Mouse (Mus musculus) MEL (cell line): ENCODE data around the gene Ctsw. TPM values are rescaled to one million over a fixed set of nuclear protein-coding genes. Genes with fewer than 3 reads are reported as not detected.
A peak's percentile ranks its signal among the peaks of the same experiment; 100 is the strongest.

Experiments
- DNase-seq: peaks from one replicate; pipeline ENCODE4 v3.0.0; 2011; ENCODE audit warnings: low read depth, low spot score
- H3K27ac ChIP-seq: 2 replicates; pipeline ENCODE4 v1.5.1; 2012; ENCODE audit warnings: low read depth, mild to moderate bottlenecking, control low read depth, low read length, moderate library complexity; ENCODE audit not compliant: control insufficient read depth
- H3K27me3 ChIP-seq, 2 experiments: fragments of 150-350 bp in 1 of 2; sonication (generic) in 1 of 2; 2 replicates each; pipeline ENCODE4 v1.6.1; 2012; ENCODE audit warnings: low read length in 2 of 2, mild to moderate bottlenecking in 2 of 2, improper control_type of control experiment in 1 of 2, moderate library complexity in 1 of 2; ENCODE audit not compliant: insufficient read depth in 2 of 2, control insufficient read depth in 1 of 2
- H3K36me3 ChIP-seq, 2 experiments: 2 replicates each; pipeline ENCODE4 v1.6.1; 2012 to 2014; ENCODE audit warnings: low read length in 2 of 2, improper control_type of control experiment in 1 of 2, inconsistent platforms in 1 of 2, mild to moderate bottlenecking in 1 of 2; ENCODE audit not compliant: insufficient read depth in 2 of 2, control insufficient read depth in 1 of 2
- H3K4me1 ChIP-seq, 2 experiments: fragments of 150-350 bp in 1 of 2; sonication (generic) in 1 of 2; 2 replicates each; pipeline ENCODE4 v1.6.1; 2012; ENCODE audit warnings: low read length in 2 of 2, improper control_type of control experiment in 1 of 2, mild to moderate bottlenecking in 1 of 2; ENCODE audit not compliant: insufficient read depth in 2 of 2, control insufficient read depth in 1 of 2
- H3K4me3 ChIP-seq, 2 experiments: fragments of 150-350 bp in 1 of 2; sonication (generic) in 1 of 2; 2 replicates each; pipeline ENCODE4 v1.5.1; 2012; ENCODE audit warnings: low read depth in 2 of 2, low read length in 2 of 2, mild to moderate bottlenecking in 2 of 2, moderate library complexity in 2 of 2, control low read depth in 1 of 2, improper control_type of control experiment in 1 of 2; ENCODE audit not compliant: control insufficient read depth in 1 of 2, insufficient read depth in 1 of 2
- H3K79me2 ChIP-seq: 2 replicates; pipeline ENCODE4 v1.6.1; 2012; ENCODE audit warnings: mild to moderate bottlenecking, low read length, moderate library complexity; ENCODE audit not compliant: control insufficient read depth, poor library complexity, insufficient read depth
- H3K9ac ChIP-seq: 2 replicates; pipeline ENCODE4 v1.6.1; 2012; ENCODE audit warnings: low read depth, mild to moderate bottlenecking, control low read depth, low read length, moderate library complexity; ENCODE audit not compliant: control insufficient read depth, poor library complexity, severe bottlenecking
- H3K9me3 ChIP-seq: fragments of 150-350 bp; sonication (generic); replicated peaks from 2 replicates; pipeline ENCODE4 v1.6.1; 2012; ENCODE audit warnings: mild to moderate bottlenecking, low read length, improper control_type of control experiment, moderate library complexity; ENCODE audit not compliant: insufficient read depth
- BHLHE40 ChIP-seq: IDR thresholded peaks from 2 replicates; pipeline ENCODE4 v1.6.1; 2012; ENCODE audit warnings: low read depth, mild to moderate bottlenecking, inconsistent platforms, low read length, improper control_type of control experiment, borderline replicate concordance
- CHD1 ChIP-seq: IDR thresholded peaks from 2 replicates; pipeline ENCODE4 v1.6.1; 2012; ENCODE audit warnings: low read depth, mild to moderate bottlenecking, inconsistent platforms, low read length, improper control_type of control experiment
- CTCF ChIP-seq, 3 experiments: IDR thresholded peaks in 2 of 3; conservative IDR thresholded peaks in 1 of 3; 2 replicates each; pipeline ENCODE4 v1.5.1; 2011 to 2012; ENCODE audit warnings: low read length in 3 of 3, low read depth in 2 of 3, mild to moderate bottlenecking in 2 of 3, improper control_type of control experiment in 1 of 3, inconsistent platforms in 1 of 3, mixed read lengths in 1 of 3, moderate library complexity in 1 of 3; ENCODE audit not compliant: control insufficient read depth in 1 of 3, insufficient read depth in 1 of 3, poor library complexity in 1 of 3, severe bottlenecking in 1 of 3
- E2F4 ChIP-seq: IDR thresholded peaks from 2 replicates; pipeline ENCODE4 v1.6.1; 2011; ENCODE audit warnings: low read depth, low read length, improper control_type of control experiment, borderline replicate concordance
- ELF1 ChIP-seq: IDR thresholded peaks from 2 replicates; pipeline ENCODE4 v1.6.1; 2014; ENCODE audit warnings: low read depth, mild to moderate bottlenecking, inconsistent platforms, low read length, improper control_type of control experiment, moderate library complexity
- EP300 ChIP-seq, 2 experiments: IDR thresholded peaks; 2 replicates each; pipeline ENCODE4 v1.6.1; 2011; ENCODE audit warnings: improper control_type of control experiment in 2 of 2, low read length in 2 of 2, low read depth in 1 of 2, mild to moderate bottlenecking in 1 of 2
- GABPA ChIP-seq: IDR thresholded peaks from 2 replicates; pipeline ENCODE4 v1.6.1; 2012; ENCODE audit warnings: low read depth, mild to moderate bottlenecking, inconsistent platforms, low read length, improper control_type of control experiment, moderate library complexity
- GATA1 ChIP-seq: IDR thresholded peaks from 2 replicates; pipeline ENCODE4 v1.6.1; 2011; ENCODE audit warnings: low read depth, low read length, improper control_type of control experiment
- HCFC1 ChIP-seq: IDR thresholded peaks from 2 replicates; pipeline ENCODE4 v1.6.1; 2012; ENCODE audit warnings: low read depth, mild to moderate bottlenecking, inconsistent platforms, low read length, improper control_type of control experiment, moderate library complexity
- MAFK ChIP-seq: IDR thresholded peaks from 2 replicates; pipeline ENCODE4 v1.6.1; 2011; ENCODE audit warnings: low read depth, mild to moderate bottlenecking, low read length, improper control_type of control experiment, borderline replicate concordance
- MAX ChIP-seq: IDR thresholded peaks from 2 replicates; pipeline ENCODE4 v1.6.1; 2011; ENCODE audit warnings: low read length, improper control_type of control experiment
- MAZ ChIP-seq: IDR thresholded peaks from 2 replicates; pipeline ENCODE4 v1.6.1; 2012; ENCODE audit warnings: low read depth, mild to moderate bottlenecking, inconsistent platforms, low read length, improper control_type of control experiment
- MXI1 ChIP-seq: IDR thresholded peaks from 2 replicates; pipeline ENCODE4 v1.6.1; 2011; ENCODE audit warnings: mild to moderate bottlenecking, low read depth, low read length, improper control_type of control experiment
- MYB ChIP-seq: IDR thresholded peaks from 2 replicates; pipeline ENCODE4 v1.6.1; 2011; ENCODE audit warnings: mild to moderate bottlenecking, low read depth, low read length, improper control_type of control experiment
- MYC ChIP-seq: IDR thresholded peaks from 2 replicates; pipeline ENCODE4 v1.6.1; 2011; ENCODE audit warnings: low read depth, mild to moderate bottlenecking, low read length, improper control_type of control experiment, moderate library complexity
- NELFE ChIP-seq: IDR thresholded peaks from 2 replicates; pipeline ENCODE4 v1.6.1; 2011; ENCODE audit warnings: low read depth, low read length, improper control_type of control experiment
- NRF1 ChIP-seq: IDR thresholded peaks from 2 replicates; pipeline ENCODE4 v1.6.1; 2014; ENCODE audit warnings: low read depth, mild to moderate bottlenecking, inconsistent platforms, low read length, improper control_type of control experiment, moderate library complexity; ENCODE audit not compliant: poor library complexity, insufficient read depth, severe bottlenecking
- POLR2A ChIP-seq, 2 experiments: IDR thresholded peaks; 2 replicates each; pipeline ENCODE4 v1.6.1; 2011 to 2012; ENCODE audit warnings: low read length in 2 of 2, mild to moderate bottlenecking in 2 of 2, control low read depth in 1 of 2, improper control_type of control experiment in 1 of 2, low read depth in 1 of 2, moderate library complexity in 1 of 2; ENCODE audit not compliant: control insufficient read depth in 1 of 2, insufficient read depth in 1 of 2, poor library complexity in 1 of 2
- POLR2AphosphoS5 ChIP-seq: IDR thresholded peaks from 2 replicates; pipeline ENCODE4 v1.6.1; 2012; ENCODE audit warnings: low read depth, borderline replicate concordance, mild to moderate bottlenecking, inconsistent platforms, low read length, moderate library complexity, mixed read lengths
- RAD21 ChIP-seq: IDR thresholded peaks from 2 replicates; pipeline ENCODE4 v1.6.1; 2011; ENCODE audit warnings: mild to moderate bottlenecking, low read depth, low read length, improper control_type of control experiment
- SIN3A ChIP-seq: IDR thresholded peaks from 2 replicates; pipeline ENCODE4 v1.6.1; 2012; ENCODE audit warnings: low read length, improper control_type of control experiment, inconsistent platforms
- TBP ChIP-seq: IDR thresholded peaks from 2 replicates; pipeline ENCODE4 v1.8.0; 2011; ENCODE audit warnings: low read depth, low read length, improper control_type of control experiment
- UBTF ChIP-seq: IDR thresholded peaks from 2 replicates; pipeline ENCODE4 v1.6.1; 2012; ENCODE audit warnings: low read depth, mild to moderate bottlenecking, inconsistent platforms, low read length, improper control_type of control experiment, moderate library complexity, borderline replicate concordance; ENCODE audit not compliant: insufficient read depth
- USF1 ChIP-seq: IDR thresholded peaks from 2 replicates; pipeline ENCODE4 v1.6.1; 2014; ENCODE audit warnings: low read depth, mild to moderate bottlenecking, inconsistent platforms, low read length, improper control_type of control experiment, moderate library complexity
- USF2 ChIP-seq, 2 experiments: IDR thresholded peaks; 2 replicates each; pipeline ENCODE4 v1.6.1; 2011 to 2012; ENCODE audit warnings: improper control_type of control experiment in 2 of 2, low read length in 2 of 2, borderline replicate concordance in 1 of 2, inconsistent platforms in 1 of 2, low read depth in 1 of 2, mild to moderate bottlenecking in 1 of 2; ENCODE audit not compliant: insufficient read depth in 1 of 2
- ZC3H11A ChIP-seq: IDR thresholded peaks from 2 replicates; pipeline ENCODE4 v1.6.1; 2012; ENCODE audit warnings: low read depth, mild to moderate bottlenecking, inconsistent platforms, low read length, improper control_type of control experiment
- ZKSCAN1 ChIP-seq: IDR thresholded peaks from 2 replicates; pipeline ENCODE4 v1.6.1; 2012; ENCODE audit warnings: low read depth, mild to moderate bottlenecking, inconsistent platforms, low read length, improper control_type of control experiment, moderate library complexity
- ZMIZ1 ChIP-seq: IDR thresholded peaks from 2 replicates; pipeline ENCODE4 v1.6.1; 2012; ENCODE audit warnings: low read depth, mild to moderate bottlenecking, inconsistent platforms, low read length, improper control_type of control experiment, moderate library complexity
- ZNF384 ChIP-seq: IDR thresholded peaks from 2 replicates; pipeline ENCODE4 v1.6.1; 2012; ENCODE audit warnings: low read depth, mild to moderate bottlenecking, inconsistent platforms, low read length, improper control_type of control experiment
- polyA plus RNA-seq, 2 experiments: library from polyadenylated mRNA; stranded (reverse) in 1 of 2; unstranded in 1 of 2; fragments of >175 nt in 1 of 2; fragments of >200 nt in 1 of 2; gene quantifications; 2 replicates each; pipeline versions ENCODE4 v1.2.1 to v1.2.4; 2012; ENCODE audit warnings: low replicate concordance in 2 of 2, low read depth in 1 of 2; ENCODE audit not compliant: insufficient read length in 2 of 2, insufficient read depth in 1 of 2, missing spikeins in 1 of 2
- total RNA-seq: library from RNA; depleted of rRNA; stranded (reverse); fragments of 300-350 nt; gene quantifications from 2 replicates; pipeline ENCODE4 v1.2.3, GENCODE M21; 2012

Gene Ctsw
- total and polyA plus RNA-seq, 3 experiments, result 0.15 to 0.39 TPM; not detected in 1

DNA sequence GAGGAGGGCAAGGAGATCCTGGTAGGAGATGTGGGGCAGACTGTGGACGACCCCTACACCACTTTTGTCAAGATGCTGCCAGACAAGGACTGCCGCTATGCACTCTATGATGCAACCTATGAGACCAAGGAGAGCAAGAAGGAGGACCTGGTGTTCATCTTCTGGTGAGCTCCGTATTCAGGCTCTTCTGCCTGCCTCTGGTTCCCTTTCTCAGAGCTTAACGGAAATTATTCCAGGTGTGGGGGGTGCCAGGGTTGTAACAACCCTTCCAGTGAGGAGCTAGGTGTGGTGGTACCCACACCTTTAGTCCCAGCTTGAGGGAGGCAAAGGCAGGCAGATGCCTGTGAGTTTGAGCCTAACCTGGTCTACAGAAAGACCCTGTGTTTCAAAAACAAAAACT, 24.3 kb upstream of the Ctsw start:
- H3K79me2 ChIP-seq, result peaks cover 31% of the 10 kb centered on the region
- no peaks in the 10 kb centered on the region for H3K27me3 ChIP-seq
- no peaks in the 10 kb centered on the region for H3K9me3 ChIP-seq
- H3K4me1 ChIP-seq, result peaks cover 0 to 4% of the 10 kb centered on the region in 2 experiments; a peak in 2 of 4 replicates
- H3K36me3 ChIP-seq, result peaks cover 0 to 10% of the 10 kb centered on the region in 2 experiments
- H3K27ac ChIP-seq, result no peak overlapping the region
- H3K9ac ChIP-seq, result no peak overlapping the region
- no peak overlapping the region for H3K4me3 ChIP-seq
- no peak for DNase-seq
- no peak for TF ChIP-seq BHLHE40
- TF ChIP-seq POLR2A (IDR thresholded peaks at IDR 0.05; ENCODE audit: control insufficient read depth in 1 of 2, insufficient read depth in 1 of 2, low read depth in 1 of 2, low read length in 2 of 2, poor library complexity in 1 of 2), result 0 out of 4 replicates have a peak, but pooled peaks of 1 of the 2 experiments have one; percentile 15

DNA sequence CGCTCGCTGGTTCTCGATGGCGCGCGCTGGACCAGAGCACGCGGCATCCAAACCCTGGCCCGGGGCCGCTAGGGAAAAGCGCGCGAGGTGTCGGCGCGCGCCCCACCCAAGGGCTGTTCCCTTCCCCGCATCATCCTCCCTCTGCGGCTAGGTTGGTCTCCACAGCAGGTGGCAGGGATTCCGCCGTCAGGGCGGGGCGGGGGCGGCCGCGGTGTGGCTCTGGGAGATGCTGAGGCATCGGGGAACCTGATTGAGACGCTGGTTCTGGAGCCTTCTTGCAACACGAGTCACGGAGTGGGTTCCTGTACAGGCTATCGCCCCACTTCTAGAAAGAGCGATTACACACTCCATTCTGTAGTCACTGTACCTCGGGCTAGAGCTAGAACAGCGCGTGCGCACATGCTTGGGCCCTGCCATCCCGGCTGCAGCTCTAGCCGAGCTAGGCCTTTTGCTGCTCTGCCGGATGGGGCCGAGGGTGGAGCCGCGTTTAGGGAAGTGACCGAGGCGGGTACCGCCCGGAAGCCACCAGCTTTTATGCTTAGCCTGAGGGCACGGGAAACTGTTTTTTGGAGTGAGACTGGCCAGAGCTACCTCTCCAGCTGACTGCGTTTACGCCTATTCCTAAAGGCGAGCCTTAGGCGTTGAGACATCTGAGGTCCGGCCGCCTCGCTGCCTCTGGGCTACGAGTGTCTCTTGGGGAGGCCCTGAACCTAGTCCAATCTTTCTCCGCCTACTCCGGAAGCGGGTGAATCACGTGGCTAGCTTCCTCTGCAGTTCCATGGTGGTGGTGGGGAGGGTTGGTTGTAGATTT, 22.8 kb upstream of the Ctsw start:
- peak overlapping the region; percentile 99 for H3K9ac ChIP-seq
- H3K4me3 ChIP-seq, result peak overlapping the region; percentile 80 to 87
- peaks cover 31% of the 10 kb centered on the region for H3K79me2 ChIP-seq
- peaks cover 0 to 13% of the 10 kb centered on the region in 2 experiments for H3K36me3 ChIP-seq
- DNase-seq, result peak; percentile 95
- H3K4me1 ChIP-seq, result peaks cover 0 to 12% of the 10 kb centered on the region in 2 experiments; a peak in 2 of 4 replicates
- H3K9me3 ChIP-seq, result no peaks in the 10 kb centered on the region
- peak overlapping the region; percentile 93 for H3K27ac ChIP-seq
- H3K27me3 ChIP-seq, result no peaks in the 10 kb centered on the region
- peak; percentile 69; the same call in 1 of the 2 replicates for TF ChIP-seq MYC
- peak; percentile 91 for TF ChIP-seq MXI1
- peak; percentile 88; the same call in 1 of the 2 replicates for TF ChIP-seq CHD1
- no peak for TF ChIP-seq ZNF384
- peak; percentile 75 for TF ChIP-seq HCFC1
- TF ChIP-seq E2F4, result peak; percentile 20; the same call in 1 of the 2 replicates
- TF ChIP-seq TBP, result no peak
- peak; percentile 80 for TF ChIP-seq NELFE
- TF ChIP-seq UBTF, result peak; percentile 81; the same call in 1 of the 2 replicates
- TF ChIP-seq GABPA, result no peak
- no peak for TF ChIP-seq POLR2AphosphoS5
- TF ChIP-seq RAD21, result no peak
- no peak for TF ChIP-seq CTCF (IDR thresholded peaks at IDR 0.05 in 2 of 3, conservative IDR thresholded peaks at IDR 0.05 in 1 of 3; ENCODE audit: control insufficient read depth in 1 of 3, insufficient read depth in 1 of 3, low read depth in 2 of 3, low read length in 3 of 3, poor library complexity in 1 of 3, severe bottlenecking in 1 of 3)
- TF ChIP-seq ZKSCAN1, result no peak
- TF ChIP-seq USF2 (IDR thresholded peaks at IDR 0.05; ENCODE audit: borderline replicate concordance in 1 of 2, insufficient read depth in 1 of 2, low read depth in 1 of 2, low read length in 2 of 2), result peak in 1 of 2 experiments; percentile 83; a peak in 2 of 4 replicates
- peak; percentile 78 for TF ChIP-seq ELF1
- TF ChIP-seq EP300 (IDR thresholded peaks at IDR 0.05; ENCODE audit: low read depth in 1 of 2, low read length in 2 of 2), result peak in 1 of 2 experiments; percentile 40; a peak in 1 of 4 replicates
- peak; percentile 90 for TF ChIP-seq SIN3A
- peak; percentile 96 for TF ChIP-seq USF1
- TF ChIP-seq MYB, result 0 out of 2 replicates have a peak, but pooled peaks have one; percentile 5
- TF ChIP-seq NRF1, result peak; percentile 61
- peak; percentile 90 for TF ChIP-seq MAX
- no peak for TF ChIP-seq MAFK
- TF ChIP-seq MAZ, result peak; percentile 46
- no peak for TF ChIP-seq ZC3H11A
- peak; percentile 91 for TF ChIP-seq ZMIZ1
- no peak for TF ChIP-seq GATA1
